In the genomic region with DNA sequence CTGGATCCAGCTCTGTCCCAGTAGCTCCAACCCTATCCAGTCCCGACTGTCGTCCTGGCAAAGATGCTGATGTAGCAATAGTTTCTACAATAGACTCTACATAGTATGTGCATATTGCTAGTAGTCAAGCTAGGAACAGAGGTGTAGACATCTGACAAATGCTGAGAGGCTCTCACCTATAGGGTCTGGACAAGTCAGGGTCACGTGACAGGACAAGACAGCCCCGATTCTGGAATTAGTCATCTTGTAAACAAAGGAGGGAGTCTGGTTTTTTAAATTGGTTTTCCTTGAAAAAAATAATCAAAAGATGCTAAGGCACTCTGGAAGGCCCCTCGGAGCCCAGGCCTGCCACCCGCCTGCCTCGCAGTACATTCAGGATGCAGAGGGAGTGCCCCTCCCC, we compare ENCODE assay signal across 21 mouse cellular contexts.
"Had no signal": no experiment of that assay in that cellular context is flagged by ENCODE, and none has a peak within 500 bp of the region (broad histone marks: within the 10 kb centered on the region; RNA-seq: fewer than 3 reads in every experiment).

No protein-coding gene starts in this region.

- H3K4me1 ChIP-seq: lung, embryonic 15.5 days; midbrain, embryonic 13.5 days; midbrain, embryonic 15.5 days; neural tube, embryonic 12.5 days had no signal

- H3K4me2 ChIP-seq: liver, embryonic 15.5 days; lung, embryonic 15.5 days; midbrain, embryonic 11.5 days; midbrain, embryonic 13.5 days; midbrain, embryonic 15.5 days; neural tube, embryonic 12.5 days had no signal

- ATAC-seq: liver, postnatal 0 days; lung, postnatal 0 days; midbrain, embryonic 13.5 days; midbrain, embryonic 15.5 days had no signal

- H3K27ac ChIP-seq: liver, embryonic 15.5 days; lung, embryonic 15.5 days; macrophage; midbrain, embryonic 13.5 days; midbrain, embryonic 15.5 days; neural tube, embryonic 12.5 days had no signal

- H3K27me3 ChIP-seq: lung, embryonic 15.5 days; midbrain, embryonic 13.5 days; midbrain, embryonic 15.5 days; neural tube, embryonic 12.5 days had no signal

- DNase-seq: liver, postnatal 0 days; lung, adult 2 months; lung, postnatal 14 days; lung, postnatal 36 days; retina, postnatal 1 day; right cerebral cortex, adult 18-20 months; right cerebral cortex, postnatal 25 days; right cerebral cortex, postnatal 4 days; spleen, adult 18-20 months; thymus, adult 2 months; thymus, postnatal 25 days; thymus, postnatal 4 days had no signal

- H3K9ac ChIP-seq: liver, embryonic 15.5 days; liver, postnatal 0 days; lung, embryonic 15.5 days; midbrain, embryonic 13.5 days; midbrain, embryonic 15.5 days; neural tube, embryonic 12.5 days had no signal

- H3K36me3 ChIP-seq: liver, embryonic 15.5 days; midbrain, embryonic 15.5 days had no signal

- H3K9me3 ChIP-seq: liver, embryonic 15.5 days; lung, embryonic 15.5 days; megakaryocyte, embryonic 14.5 days; midbrain, embryonic 13.5 days; midbrain, embryonic 15.5 days; neural tube, embryonic 12.5 days had no signal

- H3K4me3 ChIP-seq: liver, embryonic 15.5 days; lung, embryonic 15.5 days; megakaryocyte, embryonic 14.5 days; midbrain, embryonic 13.5 days; midbrain, embryonic 15.5 days; neural tube, embryonic 12.5 days had no signal
